Mouse (Mus musculus): ENCODE data around the gene Bnipl. TPM values are rescaled to one million over a fixed set of nuclear protein-coding genes. Genes with fewer than 3 reads are reported as not detected.
A peak's percentile ranks its signal among the peaks of the same experiment; 100 is the strongest.

The Bnipl gene
- total RNA-seq, 1 experiment: 6.7 TPM

GRCm38 (mm10) chr3:95286510-95286909 lies 35.5 kb upstream of the Bnipl start:
- in situ Hi-C loops (cut with MboI; ENCODE audit: low sequenced_read_pairs in 2 of 2, unreplicated experiment in 2 of 2): no loop called here
- no peak for DNase-seq (ENCODE audit: low read depth, low spot score)
- Histone ChIP-seq H3K36me3 (ENCODE audit: control insufficient read depth, insufficient read depth, low read length, poor library complexity, severe bottlenecking) (peaks cover 12% of the 10 kb centered on the region), H3K27ac (ENCODE audit: insufficient read depth, low read depth, low read length, poor library complexity, severe bottlenecking) (peak overlapping the region; percentile 51; the same call in 1 of the 2 replicates), H3K4me3 (ENCODE audit: insufficient read depth in 1 of 2, low read depth in 1 of 2, low read length in 2 of 2, poor library complexity in 1 of 2, severe bottlenecking in 1 of 2) (peak overlapping the region in 1 of 2 experiments; percentile 47; a peak in 2 of 4 replicates), H3K9me3 (ENCODE audit: control insufficient read depth, insufficient read depth, low read depth, low read length) (no peaks in the 10 kb centered on the region), H3K4me1 (ENCODE audit: control insufficient read depth in 2 of 2, insufficient read depth in 2 of 2, low read length in 2 of 2, poor library complexity in 1 of 2) (peaks cover 2 to 18% of the 10 kb centered on the region in 2 experiments; a peak in 3 of 4 replicates), H3K9ac (ENCODE audit: insufficient read depth, low read depth, low read length, poor library complexity, severe bottlenecking) (peak overlapping the region; percentile 76)
- TF ChIP-seq ZNF384 (IDR thresholded peaks at IDR 0.05; ENCODE audit: low read depth, low read length): no peak
- no peak for TF ChIP-seq HCFC1 (IDR thresholded peaks at IDR 0.05; ENCODE audit: borderline replicate concordance, insufficient read depth, low read length)
- no peak for TF ChIP-seq CHD2 (IDR thresholded peaks at IDR 0.05; ENCODE audit: low read depth, low read length)
- TF ChIP-seq ZC3H11A (IDR thresholded peaks at IDR 0.05; ENCODE audit: borderline replicate concordance, low read depth, low read length): no peak
- TF ChIP-seq MAFK (IDR thresholded peaks at IDR 0.05; ENCODE audit: insufficient read depth, low read depth, low read length): no peak

GRCm38 (mm10) chr3:95286011-95286410 lies 35.0 kb upstream of the Bnipl start:
- Histone ChIP-seq H3K9ac (ENCODE audit: insufficient read depth, low read depth, low read length, poor library complexity, severe bottlenecking) (peak overlapping the region; percentile 76; the same call in 1 of the 2 replicates), H3K36me3 (ENCODE audit: control insufficient read depth, insufficient read depth, low read length, poor library complexity, severe bottlenecking) (peaks cover 12% of the 10 kb centered on the region), H3K9me3 (ENCODE audit: control insufficient read depth, insufficient read depth, low read depth, low read length) (no peaks in the 10 kb centered on the region), H3K27ac (ENCODE audit: insufficient read depth, low read depth, low read length, poor library complexity, severe bottlenecking) (peak overlapping the region; percentile 36; the same call in 1 of the 2 replicates), H3K4me3 (ENCODE audit: insufficient read depth in 1 of 2, low read depth in 1 of 2, low read length in 2 of 2, poor library complexity in 1 of 2, severe bottlenecking in 1 of 2) (peak overlapping the region in 1 of 2 experiments; percentile 47; a peak in 1 of 4 replicates), H3K4me1 (ENCODE audit: control insufficient read depth in 2 of 2, insufficient read depth in 2 of 2, low read length in 2 of 2, poor library complexity in 1 of 2) (peaks cover 2 to 17% of the 10 kb centered on the region in 2 experiments; a peak in 3 of 4 replicates)
- no peak for DNase-seq (ENCODE audit: low read depth, low spot score)
- in situ Hi-C loops (cut with MboI; ENCODE audit: low sequenced_read_pairs in 2 of 2, unreplicated experiment in 2 of 2): no loop called here
- TF ChIP-seq ZNF384 (IDR thresholded peaks at IDR 0.05; ENCODE audit: low read depth, low read length) (no peak), HCFC1 (IDR thresholded peaks at IDR 0.05; ENCODE audit: borderline replicate concordance, insufficient read depth, low read length) (no peak), CHD2 (IDR thresholded peaks at IDR 0.05; ENCODE audit: low read depth, low read length) (no peak), MAFK (IDR thresholded peaks at IDR 0.05; ENCODE audit: insufficient read depth, low read depth, low read length) (no peak), ZC3H11A (IDR thresholded peaks at IDR 0.05; ENCODE audit: borderline replicate concordance, low read depth, low read length) (no peak)

DNA sequence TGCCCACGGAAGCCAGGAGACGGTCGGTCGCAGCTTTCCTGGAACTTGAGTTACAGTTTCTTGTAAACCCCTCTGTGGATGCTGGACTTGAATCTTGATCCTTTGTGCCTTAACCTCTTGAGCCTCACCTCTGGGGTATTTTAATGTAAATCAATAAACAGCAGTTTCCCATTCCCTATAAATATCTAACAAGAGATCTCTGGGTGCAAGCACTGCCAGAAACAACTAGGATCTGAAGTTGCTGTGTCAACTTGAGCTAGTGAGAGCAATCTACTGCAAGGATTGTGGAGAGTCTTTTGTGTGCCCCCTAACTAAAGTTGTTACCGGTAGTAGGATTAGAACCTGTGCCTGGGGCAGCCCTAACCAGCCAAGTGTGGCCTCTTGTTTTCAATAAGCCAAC lies 34.4 kb upstream of the Bnipl start:
- no peak for TF ChIP-seq ZC3H11A (IDR thresholded peaks at IDR 0.05; ENCODE audit: borderline replicate concordance, low read depth, low read length)
- TF ChIP-seq CHD2 (IDR thresholded peaks at IDR 0.05; ENCODE audit: low read depth, low read length): no peak
- TF ChIP-seq ZNF384 (IDR thresholded peaks at IDR 0.05; ENCODE audit: low read depth, low read length): no peak
- TF ChIP-seq HCFC1 (IDR thresholded peaks at IDR 0.05; ENCODE audit: borderline replicate concordance, insufficient read depth, low read length): no peak
- TF ChIP-seq MAFK (IDR thresholded peaks at IDR 0.05; ENCODE audit: insufficient read depth, low read depth, low read length): no peak
- no peak for DNase-seq (ENCODE audit: low read depth, low spot score)
- in situ Hi-C loops (cut with MboI; ENCODE audit: low sequenced_read_pairs in 2 of 2, unreplicated experiment in 2 of 2): no loop called here
- Histone ChIP-seq H3K27ac (ENCODE audit: insufficient read depth, low read depth, low read length, poor library complexity, severe bottlenecking) (peak overlapping the region; percentile 24; the same call in 1 of the 2 replicates), H3K4me1 (ENCODE audit: control insufficient read depth in 2 of 2, insufficient read depth in 2 of 2, low read length in 2 of 2, poor library complexity in 1 of 2) (peaks cover 2 to 12% of the 10 kb centered on the region in 2 experiments; a peak in 3 of 4 replicates), H3K4me3 (ENCODE audit: insufficient read depth in 1 of 2, low read depth in 1 of 2, low read length in 2 of 2, poor library complexity in 1 of 2, severe bottlenecking in 1 of 2) (peak overlapping the region in 1 of 2 experiments; percentile 82; a peak in 1 of 4 replicates), H3K9me3 (ENCODE audit: control insufficient read depth, insufficient read depth, low read depth, low read length) (no peaks in the 10 kb centered on the region), H3K36me3 (ENCODE audit: control insufficient read depth, insufficient read depth, low read length, poor library complexity, severe bottlenecking) (peaks cover 12% of the 10 kb centered on the region), H3K9ac (ENCODE audit: insufficient read depth, low read depth, low read length, poor library complexity, severe bottlenecking) (peak overlapping the region; percentile 52; the same call in 1 of the 2 replicates)

- H3K9ac ChIP-seq (ENCODE audit: insufficient read depth, low read depth, low read length, poor library complexity, severe bottlenecking): peak overlapping the region; percentile 63; the same call in 1 of the 2 replicates
- peak overlapping the region; percentile 82 to 94; a peak in 2 of 4 replicates for H3K4me3 ChIP-seq (ENCODE audit: insufficient read depth in 1 of 2, low read depth in 1 of 2, low read length in 2 of 2, poor library complexity in 1 of 2, severe bottlenecking in 1 of 2)
- H3K36me3 ChIP-seq (ENCODE audit: control insufficient read depth, insufficient read depth, low read length, poor library complexity, severe bottlenecking): peaks cover 12% of the 10 kb centered on the region
- no peaks in the 10 kb centered on the region for H3K9me3 ChIP-seq (ENCODE audit: control insufficient read depth, insufficient read depth, low read depth, low read length)
- TF ChIP-seq ZNF384 (IDR thresholded peaks at IDR 0.05; ENCODE audit: low read depth, low read length) (no peak), ZC3H11A (IDR thresholded peaks at IDR 0.05; ENCODE audit: borderline replicate concordance, low read depth, low read length) (no peak), HCFC1 (IDR thresholded peaks at IDR 0.05; ENCODE audit: borderline replicate concordance, insufficient read depth, low read length) (no peak), MAFK (IDR thresholded peaks at IDR 0.05; ENCODE audit: insufficient read depth, low read depth, low read length) (no peak), CHD2 (IDR thresholded peaks at IDR 0.05; ENCODE audit: low read depth, low read length) (no peak)
- in situ Hi-C loops (cut with MboI; ENCODE audit: low sequenced_read_pairs in 2 of 2, unreplicated experiment in 2 of 2): no loop called here
- H3K27ac ChIP-seq (ENCODE audit: insufficient read depth, low read depth, low read length, poor library complexity, severe bottlenecking): 0 out of 2 replicates have a peak overlapping the region, but pooled peaks have one; percentile 1
- peaks cover 2 to 9% of the 10 kb centered on the region in 2 experiments; a peak in 3 of 4 replicates for H3K4me1 ChIP-seq (ENCODE audit: control insufficient read depth in 2 of 2, insufficient read depth in 2 of 2, low read length in 2 of 2, poor library complexity in 1 of 2)
- no peak for DNase-seq (ENCODE audit: low read depth, low spot score)
These were observed 33.7 kb upstream of the Bnipl start for GRCm38 (mm10) chr3:95284501-95285281.

All from ES-E14 (cell line).